Mouse (Mus musculus) hindbrain, embryonic 12.5 days (tissue): ENCODE measurements around the gene Sept1. TPM values are rescaled to one million over a fixed set of nuclear protein-coding genes. Genes with fewer than 3 reads are reported as not detected.

Experiments used
- ATAC-seq: fragments of 200-750 bp; cut with Nextera tagmentation; 2 replicates; pipeline ENCODE4 v1.8.0; 2017; ENCODE audit warnings: moderate TSS enrichment; ENCODE audit not compliant: low FRiP score
- H3K27ac ChIP-seq: fragments of 300-500 bp; sonication (generic); 2 replicates; pipeline ENCODE4 v1.5.1; 2016; ENCODE audit warnings: mild to moderate bottlenecking
- H3K27me3 ChIP-seq: fragments of 300-500 bp; sonication (generic); 2 replicates; pipeline ENCODE4 v1.6.1; 2016; ENCODE audit warnings: mild to moderate bottlenecking
- H3K36me3 ChIP-seq: fragments of 300-500 bp; sonication (generic); 2 replicates; pipeline ENCODE4 v1.6.1; 2016; ENCODE audit warnings: mild to moderate bottlenecking
- H3K4me1 ChIP-seq: fragments of 300-500 bp; sonication (generic); 2 replicates; pipeline ENCODE4 v1.6.1; 2016
- H3K4me2 ChIP-seq: fragments of 300-500 bp; sonication (generic); replicated peaks from 2 replicates; pipeline ENCODE4 v1.6.1; 2016; ENCODE audit warnings: mild to moderate bottlenecking
- H3K4me3 ChIP-seq: fragments of 300-500 bp; sonication (generic); 2 replicates; pipeline ENCODE4 v1.5.1; 2016; ENCODE audit warnings: mild to moderate bottlenecking
- H3K9ac ChIP-seq: fragments of 300-500 bp; sonication (generic); 2 replicates; pipeline ENCODE4 v1.6.1; 2016; ENCODE audit warnings: mild to moderate bottlenecking, moderate library complexity
- H3K9me3 ChIP-seq: fragments of 300-500 bp; sonication (generic); replicated peaks from 2 replicates; pipeline ENCODE4 v1.6.1; 2016; ENCODE audit warnings: mild to moderate bottlenecking
- WGBS: fragments of 180-500 bp; shearing (Covaris S2); methylation state at CpG from one replicate; pipeline ENCODE4 v1.1.7; 2016; 5-methylcytosine and 5-hydroxymethylcytosine counted together
- polyA plus RNA-seq: library from polyadenylated mRNA; unstranded; fragments of >200 nt; fragmentation: Nextera tagmentation; extraction: Ambion mirVana; gene quantifications from 2 replicates; pipeline ENCODE4 v1.2.1, GENCODE M21; 2016

The Sept1 gene
- polyA plus RNA-seq = 32.7 and 33.2 TPM in 2 replicates

GRCm38 (mm10) chr7:127232622-127233367 is at the start of gene Sept1, which contains the start of gene Zfp553:
Gene Sept1 (minus strand): TSS chr7:127233130.
Gene Zfp553 (plus strand): TSS chr7:127233061.
- Histone ChIP-seq H3K9me3 (no peaks in the 10 kb centered on the region), H3K4me2 (peak within 1 kb of the TSS; percentile 57), H3K9ac (peak within 1 kb of the TSS; percentile 94), H3K27ac (peak within 1 kb of the TSS; percentile 98), H3K27me3 (no peaks in the 10 kb centered on the region), H3K4me3 (peak within 1 kb of the TSS; percentile 86), H3K36me3 (peaks cover 55% of the 10 kb centered on the region), H3K4me1 (peaks cover 31% of the 10 kb centered on the region)
- peak; percentile 91 for ATAC-seq
- under 1% methylated on average over 64 of the region's 64 CpGs for WGBS

GRCm38 (mm10) chr7:127282190-127282589 is 49.3 kb upstream of the Sept1 start:
- no peak for ATAC-seq
- H3K36me3 ChIP-seq = no peaks in the 10 kb centered on the region
- no peak overlapping the region for H3K9ac ChIP-seq
- 89% methylated on average over 2 of the region's 2 CpGs for WGBS
- H3K27ac ChIP-seq = no peak overlapping the region
- no peak overlapping the region for H3K4me2 ChIP-seq
- H3K27me3 ChIP-seq = no peaks in the 10 kb centered on the region; the same call in 1 of the 2 replicates
- no peaks in the 10 kb centered on the region for H3K4me1 ChIP-seq
- H3K4me3 ChIP-seq = no peak overlapping the region
- peaks cover 11% of the 10 kb centered on the region; the same call in 1 of the 2 replicates for H3K9me3 ChIP-seq

GRCm38 (mm10) chr7:127281114-127281513 is 48.2 kb upstream of the Sept1 start:
- Histone ChIP-seq H3K4me3 (no peak overlapping the region), H3K27ac (no peak overlapping the region), H3K9me3 (0 out of 2 replicates have a peak, but pooled peaks cover under 1% of the 10 kb centered on the region), H3K27me3 (no peaks in the 10 kb centered on the region; the same call in 1 of the 2 replicates), H3K4me1 (no peaks in the 10 kb centered on the region), H3K4me2 (no peak overlapping the region), H3K36me3 (no peaks in the 10 kb centered on the region), H3K9ac (no peak overlapping the region)
- 79% methylated on average over 4 of the region's 4 CpGs for WGBS
- ATAC-seq = no peak

GRCm38 (mm10) chr7:127280092-127280491 is 47.2 kb upstream of the Sept1 start:
- H3K9me3 ChIP-seq = no peaks in the 10 kb centered on the region
- H3K36me3 ChIP-seq = no peaks in the 10 kb centered on the region
- H3K27ac ChIP-seq = no peak overlapping the region
- 79% methylated on average over 3 of the region's 3 CpGs for WGBS
- no peaks in the 10 kb centered on the region for H3K4me1 ChIP-seq
- no peak overlapping the region for H3K9ac ChIP-seq
- no peak overlapping the region for H3K4me3 ChIP-seq
- ATAC-seq = no peak
- no peaks in the 10 kb centered on the region; the same call in 1 of the 2 replicates for H3K27me3 ChIP-seq
- no peak overlapping the region for H3K4me2 ChIP-seq

- H3K9ac ChIP-seq = no peak overlapping the region
- H3K4me1 ChIP-seq = peaks cover 4% of the 10 kb centered on the region
- no peaks in the 10 kb centered on the region; the same call in 1 of the 2 replicates for H3K27me3 ChIP-seq
- ATAC-seq = no peak
- H3K36me3 ChIP-seq = no peaks in the 10 kb centered on the region
- H3K27ac ChIP-seq = no peak overlapping the region
- H3K4me3 ChIP-seq = no peak overlapping the region
- 20% methylated on average over 8 of the region's 8 CpGs for WGBS
- no peak overlapping the region for H3K4me2 ChIP-seq
- no peaks in the 10 kb centered on the region for H3K9me3 ChIP-seq
Measured at GRCm38 (mm10) chr7:127278311-127278710, 45.4 kb upstream of the Sept1 start.

- Histone ChIP-seq H3K4me1 (peaks cover 15% of the 10 kb centered on the region), H3K4me3 (no peak overlapping the region), H3K27me3 (no peaks in the 10 kb centered on the region), H3K4me2 (no peak overlapping the region), H3K9me3 (no peaks in the 10 kb centered on the region), H3K27ac (no peak overlapping the region), H3K36me3 (0 out of 2 replicates have a peak, but pooled peaks cover 3% of the 10 kb centered on the region), H3K9ac (no peak overlapping the region)
- 67% methylated on average over 5 of the region's 5 CpGs for WGBS
- ATAC-seq = no peak
Measured at GRCm38 (mm10) chr7:127276519-127276961, 43.6 kb upstream of the Sept1 start.

GRCm38 (mm10) chr7:127273925-127274789 is 41.2 kb upstream of the Sept1 start, which contains the start of gene Sephs2:
Gene Sephs2 (minus strand): TSS chr7:127274055.
- Histone ChIP-seq H3K27ac (peak within 1 kb of the TSS; percentile 82), H3K27me3 (no peaks in the 10 kb centered on the region), H3K4me2 (peak within 1 kb of the TSS; percentile 94), H3K9me3 (no peaks in the 10 kb centered on the region), H3K4me3 (peak within 1 kb of the TSS; percentile 76), H3K4me1 (peaks cover 18% of the 10 kb centered on the region), H3K9ac (peak within 1 kb of the TSS; percentile 82), H3K36me3 (peaks cover 16% of the 10 kb centered on the region)
- ATAC-seq = peak; percentile 88
- WGBS = 3% methylated on average over 39 of the region's 39 CpGs

GRCm38 (mm10) chr7:127273118-127273923 is 40.4 kb upstream of the Sept1 start:
- Histone ChIP-seq H3K36me3 (peaks cover 18% of the 10 kb centered on the region), H3K4me1 (peaks cover 18% of the 10 kb centered on the region), H3K27ac (peak overlapping the region; percentile 82), H3K4me3 (peak overlapping the region; percentile 76), H3K9ac (peak overlapping the region; percentile 82), H3K27me3 (no peaks in the 10 kb centered on the region), H3K4me2 (peak overlapping the region; percentile 94), H3K9me3 (no peaks in the 10 kb centered on the region)
- WGBS = 14% methylated on average over 50 of the region's 50 CpGs
- peak; percentile 66 for ATAC-seq

- Histone ChIP-seq H3K4me1 (peaks cover 18% of the 10 kb centered on the region), H3K9me3 (no peaks in the 10 kb centered on the region), H3K36me3 (peaks cover 18% of the 10 kb centered on the region), H3K4me2 (peak overlapping the region; percentile 94), H3K27ac (no peak overlapping the region), H3K4me3 (peak overlapping the region; percentile 76), H3K9ac (no peak overlapping the region), H3K27me3 (no peaks in the 10 kb centered on the region)
- 93% methylated on average over 15 of the region's 15 CpGs for WGBS
- ATAC-seq = no peak
Measured at GRCm38 (mm10) chr7:127272566-127272965, 39.6 kb upstream of the Sept1 start.

GRCm38 (mm10) chr7:127271093-127271492 is 38.2 kb upstream of the Sept1 start:
- Histone ChIP-seq H3K9ac (no peak overlapping the region), H3K4me2 (no peak overlapping the region), H3K4me1 (peaks cover 18% of the 10 kb centered on the region), H3K27me3 (no peaks in the 10 kb centered on the region), H3K4me3 (no peak overlapping the region), H3K36me3 (peaks cover 18% of the 10 kb centered on the region), H3K27ac (no peak overlapping the region), H3K9me3 (no peaks in the 10 kb centered on the region)
- WGBS = 95% methylated on average over 4 of the region's 4 CpGs
- ATAC-seq = no peak

- H3K4me2 ChIP-seq = no peak overlapping the region
- ATAC-seq = no peak
- peaks cover 18% of the 10 kb centered on the region for H3K4me1 ChIP-seq
- no peaks in the 10 kb centered on the region for H3K27me3 ChIP-seq
- H3K4me3 ChIP-seq = no peak overlapping the region
- peaks cover 18% of the 10 kb centered on the region for H3K36me3 ChIP-seq
- WGBS = 91% methylated on average over 5 of the region's 5 CpGs
- no peak overlapping the region for H3K9ac ChIP-seq
- no peaks in the 10 kb centered on the region for H3K9me3 ChIP-seq
- no peak overlapping the region for H3K27ac ChIP-seq
Measured at GRCm38 (mm10) chr7:127270666-127271065, 37.7 kb upstream of the Sept1 start.
